Mouse (Mus musculus): ENCODE data around the gene Sdhaf3. TPM values are rescaled to one million over a fixed set of nuclear protein-coding genes. Genes with fewer than 3 reads are reported as not detected.

Sdhaf3 gene
- total RNA-seq, 2 experiments from 2014 or later, result 3.7 to 7.3 TPM

DNA sequence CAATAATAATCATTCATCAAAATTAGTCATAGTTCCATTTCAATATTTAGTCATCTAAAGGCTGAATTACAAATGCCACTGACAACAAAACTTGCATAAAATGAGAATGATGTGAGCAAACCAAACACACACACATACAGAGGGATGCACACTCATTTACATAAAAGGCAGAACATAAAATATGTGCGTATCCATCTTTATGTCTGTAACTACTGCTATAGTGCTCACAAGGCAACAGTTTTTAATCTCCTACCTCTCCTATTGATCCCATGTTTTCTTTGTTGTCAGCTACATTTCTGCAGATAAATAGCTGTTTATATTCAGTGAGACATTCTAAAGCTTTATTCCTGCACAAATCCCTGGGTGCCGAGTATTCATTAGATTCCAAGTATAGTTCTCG, 107.0 kb downstream of the Sdhaf3 start:
- no peak for ATAC-seq (replicated peaks; ENCODE audit: poor library complexity)

DNA sequence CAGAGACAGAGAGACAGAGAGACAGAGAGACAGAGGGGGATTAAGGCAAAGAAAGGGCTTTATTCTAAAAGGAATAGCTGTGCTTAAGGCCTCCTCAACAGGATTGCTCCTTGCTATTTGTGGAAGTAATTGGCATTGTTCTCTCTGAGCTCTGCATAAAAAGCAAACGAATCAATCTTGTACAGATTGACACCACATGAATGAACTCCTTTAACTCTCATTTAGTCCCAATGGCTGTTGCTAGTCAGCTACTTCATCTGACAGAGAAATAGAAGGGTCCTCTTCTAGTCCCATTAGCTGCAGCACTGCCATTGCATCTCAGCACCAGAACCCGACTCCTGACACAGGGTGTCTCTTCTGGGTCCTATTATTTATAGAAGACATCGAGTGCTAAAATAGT, 113.0 kb downstream of the Sdhaf3 start:
- ATAC-seq (replicated peaks; ENCODE audit: poor library complexity), result no peak

DNA sequence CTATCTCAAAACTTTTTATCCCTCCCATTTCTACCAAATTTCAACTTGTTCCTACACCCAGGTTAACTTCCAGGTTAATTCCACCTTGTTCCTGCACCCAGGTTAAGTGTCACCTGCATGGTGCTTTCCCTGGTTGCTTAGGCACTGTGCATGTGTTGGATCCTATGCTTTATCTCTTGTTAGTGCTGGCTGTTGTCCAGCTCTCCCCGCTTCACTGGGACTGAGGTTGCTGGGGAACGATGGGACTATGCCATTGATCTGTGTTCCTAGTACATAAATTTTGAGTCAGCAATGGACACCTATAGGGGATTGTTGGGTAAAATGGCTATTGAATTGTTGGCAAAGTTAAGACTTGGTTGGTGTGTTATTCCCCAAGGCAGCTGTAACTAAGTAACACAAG, 113.7 kb downstream of the Sdhaf3 start:
- ATAC-seq (replicated peaks; ENCODE audit: poor library complexity), result no peak

DNA sequence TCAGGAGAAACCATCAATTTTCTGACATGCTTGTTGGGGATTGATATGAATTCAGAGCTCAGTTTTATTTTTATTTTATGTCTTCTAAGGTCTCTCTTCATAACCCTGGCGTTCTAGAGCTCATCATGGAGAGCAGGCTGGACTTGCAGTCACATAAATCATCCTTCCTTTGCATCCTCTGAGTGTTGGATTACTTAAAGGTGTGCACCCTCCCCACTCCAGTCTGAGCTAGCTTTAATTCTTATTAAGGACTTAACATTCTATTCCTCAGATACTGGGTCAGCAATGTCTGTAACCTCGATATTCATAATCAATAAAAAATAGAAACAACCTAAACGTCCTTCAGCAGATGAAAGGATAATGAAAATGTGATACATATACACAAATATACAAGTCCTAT, 126.2 kb downstream of the Sdhaf3 start:
- ATAC-seq (replicated peaks; ENCODE audit: poor library complexity), result no peak

DNA sequence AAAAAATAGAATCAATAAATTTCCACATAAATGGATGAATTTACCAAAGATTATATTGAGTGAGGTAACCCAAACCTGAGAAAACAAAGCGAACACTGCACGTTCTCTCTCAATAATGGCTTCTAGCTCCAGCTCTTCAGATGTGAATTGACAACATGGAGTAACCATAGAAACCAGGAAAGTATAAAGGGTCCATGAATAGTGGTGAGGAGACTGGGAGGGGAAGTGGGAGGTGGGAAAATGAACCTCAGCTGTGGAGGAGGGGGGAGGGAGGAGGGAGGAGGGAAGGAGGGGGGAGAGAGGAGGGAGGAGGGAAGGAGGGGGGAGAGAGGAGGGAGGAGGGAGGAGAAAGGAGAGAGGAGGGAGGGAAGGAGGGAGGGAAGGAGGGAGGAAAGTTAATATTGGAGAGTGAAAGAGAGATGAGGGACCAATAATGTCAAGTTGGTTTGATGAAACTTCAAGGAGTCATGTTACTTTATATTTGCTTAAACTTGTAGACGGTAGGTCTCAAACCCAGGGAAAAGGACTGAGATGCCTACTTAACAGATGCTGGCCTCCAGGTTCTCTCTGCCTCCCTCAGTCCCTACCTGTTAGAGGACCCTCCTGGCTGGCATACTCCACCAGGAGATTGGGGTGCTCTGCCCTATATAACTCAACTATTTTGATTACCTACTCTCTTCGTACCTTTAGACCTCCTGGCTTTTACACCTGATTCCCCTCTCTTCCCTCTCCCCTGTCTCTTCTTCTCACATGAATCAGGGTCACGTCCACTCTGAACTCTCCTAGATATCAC, 126.9 kb downstream of the Sdhaf3 start:
- ATAC-seq (replicated peaks; ENCODE audit: poor library complexity), result no peak

DNA sequence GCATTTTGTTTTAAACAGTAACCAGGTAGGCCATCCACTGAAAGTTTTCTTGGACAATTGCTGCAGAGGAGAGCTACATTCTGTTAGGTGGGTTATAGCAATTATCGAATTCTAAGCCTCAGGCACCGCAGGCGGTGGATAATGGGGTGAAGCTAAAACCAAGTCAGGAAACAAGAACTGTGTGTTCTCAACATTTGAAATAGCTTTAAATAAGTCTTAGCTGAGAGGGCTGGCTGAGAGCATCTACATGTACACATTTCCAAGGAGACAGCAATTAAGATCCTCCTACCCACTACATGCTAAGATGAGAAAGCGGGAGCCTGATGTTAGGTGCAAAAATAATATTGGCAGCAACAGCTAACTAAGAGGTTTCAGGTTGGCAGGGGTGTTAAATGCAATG, 127.9 kb downstream of the Sdhaf3 start:
- ATAC-seq (replicated peaks; ENCODE audit: poor library complexity), result no peak

DNA sequence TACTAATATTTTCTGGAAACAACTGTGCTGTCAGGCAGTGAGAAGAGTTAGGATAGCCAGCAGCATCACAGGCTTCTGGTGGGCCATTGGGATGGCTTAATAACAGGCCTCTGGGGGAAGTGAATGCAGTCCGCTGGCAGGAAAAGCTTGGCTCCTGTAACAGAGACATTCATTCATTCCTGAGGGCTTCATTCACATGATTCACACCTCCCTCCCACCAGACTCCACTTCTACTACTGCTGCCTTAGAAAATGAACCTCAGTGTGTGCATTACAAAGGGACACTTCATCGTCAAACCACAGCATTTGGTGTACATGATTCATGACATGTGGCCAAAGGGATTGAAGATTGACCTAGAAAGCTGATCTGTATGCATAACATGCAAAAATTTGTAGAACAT, 128.6 kb downstream of the Sdhaf3 start:
- ATAC-seq (replicated peaks; ENCODE audit: poor library complexity), result no peak

DNA sequence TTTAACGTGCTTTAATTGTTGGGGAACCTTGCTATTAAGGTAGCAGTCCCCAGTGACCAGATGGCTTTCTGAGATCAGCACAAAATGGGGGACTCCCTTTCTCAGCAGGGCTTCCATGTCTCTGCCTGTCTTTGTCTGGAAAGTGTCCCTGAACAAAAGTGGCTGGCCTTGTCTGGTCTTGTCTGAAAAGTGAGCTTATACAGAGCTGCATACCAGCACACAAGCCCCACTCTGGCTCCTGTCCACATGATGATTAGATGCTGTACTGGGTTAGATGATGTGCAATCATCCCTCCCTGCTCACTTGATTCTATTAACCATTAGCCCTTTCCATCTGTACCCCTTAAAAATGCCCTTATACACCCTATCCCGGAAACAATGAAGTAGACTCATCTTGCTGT, 129.7 kb downstream of the Sdhaf3 start:
- ATAC-seq (replicated peaks; ENCODE audit: poor library complexity), result no peak

DNA sequence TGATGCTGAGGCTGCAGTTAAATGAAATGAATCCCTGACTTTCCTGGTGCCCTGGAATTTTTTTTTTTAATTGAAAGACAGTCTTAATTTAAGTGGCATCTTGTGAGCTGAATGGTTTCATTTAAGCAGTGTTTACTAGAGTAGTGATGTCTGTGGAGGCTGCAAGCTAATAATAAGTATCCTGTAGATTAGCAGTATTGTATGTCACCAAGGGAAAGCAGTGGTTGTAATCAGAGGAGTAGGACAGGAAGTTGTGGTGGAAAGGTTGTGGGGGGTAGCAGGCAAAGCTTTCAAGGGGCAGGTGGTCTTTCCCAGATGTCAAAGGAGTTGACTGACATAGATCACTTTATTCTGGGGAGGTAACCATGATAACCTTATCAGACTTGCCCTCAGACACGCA, 136.3 kb downstream of the Sdhaf3 start:
- ATAC-seq (replicated peaks; ENCODE audit: poor library complexity), result no peak

Other genes with a start within 250 kb of the Sdhaf3 start
- gene Dlx6, start 92.7 kb upstream of the Sdhaf3 start, total RNA-seq (2015), result not detected in 2 replicates
- gene Dlx6, start 92.7 kb upstream of the Sdhaf3 start, total RNA-seq (2017), result not detected in 2 replicates
- not detected in 2 replicates for gene Dlx5, start 73.9 kb upstream of the Sdhaf3 start, total RNA-seq (2015)
- not detected in 2 replicates for gene Dlx5, start 73.9 kb upstream of the Sdhaf3 start, total RNA-seq (2017)

Measured in megakaryocyte progenitor cell, adult 5-6 weeks (primary cell).